Mouse (Mus musculus) heart, embryonic 11.5 days (tissue): ENCODE data around the gene Plekhg3. TPM values are rescaled to one million over a fixed set of nuclear protein-coding genes. Genes with fewer than 3 reads are reported as not detected.

Experiments
- ATAC-seq: fragments of 200-750 bp; cut with Nextera tagmentation; replicated peaks from 2 replicates; pipeline ENCODE4 v1.8.0; 2017; ENCODE audit warnings: moderate library complexity; ENCODE audit not compliant: insufficient number of reproducible peaks, low FRiP score, low TSS enrichment
- H3K27ac ChIP-seq: fragments of 300-500 bp; sonication (generic); 2 replicates; pipeline ENCODE4 v1.5.1; 2014; ENCODE audit warnings: mild to moderate bottlenecking, low read depth, low read length
- H3K27me3 ChIP-seq: fragments of 300-500 bp; sonication (generic); 2 replicates; pipeline ENCODE4 v1.6.1; 2014; ENCODE audit warnings: mild to moderate bottlenecking, low read length, mixed read lengths; ENCODE audit not compliant: control insufficient read depth, insufficient read depth
- H3K36me3 ChIP-seq: fragments of 300-500 bp; sonication (generic); 2 replicates; pipeline ENCODE4 v1.6.1; 2014; ENCODE audit warnings: mild to moderate bottlenecking, low read length, moderate library complexity, mixed read lengths; ENCODE audit not compliant: control insufficient read depth, insufficient read depth
- H3K4me1 ChIP-seq: fragments of 300-500 bp; sonication (generic); 2 replicates; pipeline ENCODE4 v1.6.1; 2014; ENCODE audit warnings: low read length; ENCODE audit not compliant: control insufficient read depth, insufficient read depth
- H3K4me2 ChIP-seq: fragments of 300-500 bp; sonication (generic); 2 replicates; pipeline ENCODE4 v1.6.1; 2014; ENCODE audit warnings: mild to moderate bottlenecking, moderate library complexity
- H3K4me3 ChIP-seq: fragments of 300-500 bp; sonication (generic); 2 replicates; pipeline ENCODE4 v1.5.1; 2014; ENCODE audit warnings: low read depth, low read length
- H3K9ac ChIP-seq: fragments of 300-500 bp; sonication (generic); 2 replicates; pipeline ENCODE4 v1.6.1; 2014; ENCODE audit warnings: mild to moderate bottlenecking, low read depth, low read length, moderate library complexity
- H3K9me3 ChIP-seq: fragments of 300-500 bp; sonication (generic); replicated peaks from 2 replicates; pipeline ENCODE4 v1.6.1; 2016; ENCODE audit warnings: low read length; ENCODE audit not compliant: control insufficient read depth
- WGBS: fragments of 180-500 bp; shearing (Covaris S2); extraction: QIAGEN DNeasy Blood & Tissue Kit; methylation state at CpG from one replicate; pipeline ENCODE4 v1.1.7; 2014; ENCODE audit not compliant: insufficient replicate concordance; 5-methylcytosine and 5-hydroxymethylcytosine counted together
- polyA plus RNA-seq: library from polyadenylated mRNA; unstranded; fragments of >200 nt; fragmentation: Nextera tagmentation; extraction: Ambion mirVana; gene quantifications from 2 replicates; pipeline ENCODE4 v1.2.1, GENCODE M21; 2014

The Plekhg3 gene
- polyA plus RNA-seq, 1 experiment from 2014 or later = 4.4 TPM

GRCm38 (mm10) chr12:76532926-76533376, 2.3 kb downstream of the Plekhg3 start:
- H3K9me3 ChIP-seq = no peaks in the 10 kb centered on the region
- under 1% methylated on average over 31 of the region's 31 CpGs for WGBS
- H3K4me1 ChIP-seq = peaks cover 39% of the 10 kb centered on the region
- no peaks in the 10 kb centered on the region for H3K36me3 ChIP-seq
- peak overlapping the region; percentile 60; the same call in 1 of the 2 replicates for H3K27ac ChIP-seq
- ATAC-seq = no peak
- peaks cover 29% of the 10 kb centered on the region for H3K27me3 ChIP-seq
- H3K4me2 ChIP-seq = peak overlapping the region; percentile 74
- peak overlapping the region; percentile 69 for H3K9ac ChIP-seq
- peak overlapping the region; percentile 70 for H3K4me3 ChIP-seq

- no peaks in the 10 kb centered on the region for H3K9me3 ChIP-seq
- peak; percentile 82 for ATAC-seq
- peak overlapping the region; percentile 60 for H3K27ac ChIP-seq
- peak overlapping the region; percentile 70 for H3K4me3 ChIP-seq
- H3K36me3 ChIP-seq = no peaks in the 10 kb centered on the region
- peaks cover 29% of the 10 kb centered on the region for H3K27me3 ChIP-seq
- under 1% methylated on average over 68 of the region's 74 CpGs for WGBS
- H3K4me2 ChIP-seq = peak overlapping the region; percentile 74
- peak overlapping the region; percentile 69 for H3K9ac ChIP-seq
- H3K4me1 ChIP-seq = peaks cover 41% of the 10 kb centered on the region
Measured at GRCm38 (mm10) chr12:76533377-76534222, 2.9 kb downstream of the Plekhg3 start.

DNA sequence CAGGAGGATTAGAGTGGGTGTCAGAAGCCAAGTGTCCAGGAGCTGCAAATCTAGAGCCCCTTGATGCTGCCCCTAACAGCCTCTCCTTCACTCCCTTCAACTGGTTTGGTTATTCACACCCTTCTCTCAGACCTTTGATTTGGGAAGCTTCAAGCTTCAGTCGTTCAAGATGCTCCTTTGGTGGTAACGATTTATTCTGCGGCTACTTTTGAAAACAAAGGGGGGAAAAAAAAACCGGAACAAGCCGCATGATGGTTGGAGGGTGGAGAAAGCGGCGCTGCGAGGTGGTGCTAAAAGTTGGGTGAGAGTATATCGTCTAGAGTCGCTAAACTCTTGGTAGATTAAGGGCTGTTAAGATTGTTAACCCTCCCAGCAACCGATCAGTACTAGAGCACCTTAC, 3.5 kb downstream of the Plekhg3 start:
- Histone ChIP-seq H3K9ac (peak overlapping the region; percentile 69), H3K4me2 (peak overlapping the region; percentile 74), H3K4me3 (peak overlapping the region; percentile 70), H3K27ac (peak overlapping the region; percentile 60), H3K9me3 (no peaks in the 10 kb centered on the region), H3K36me3 (no peaks in the 10 kb centered on the region), H3K4me1 (peaks cover 41% of the 10 kb centered on the region), H3K27me3 (peaks cover 29% of the 10 kb centered on the region)
- 2% methylated on average over 11 of the region's 11 CpGs for WGBS
- no peak for ATAC-seq

DNA sequence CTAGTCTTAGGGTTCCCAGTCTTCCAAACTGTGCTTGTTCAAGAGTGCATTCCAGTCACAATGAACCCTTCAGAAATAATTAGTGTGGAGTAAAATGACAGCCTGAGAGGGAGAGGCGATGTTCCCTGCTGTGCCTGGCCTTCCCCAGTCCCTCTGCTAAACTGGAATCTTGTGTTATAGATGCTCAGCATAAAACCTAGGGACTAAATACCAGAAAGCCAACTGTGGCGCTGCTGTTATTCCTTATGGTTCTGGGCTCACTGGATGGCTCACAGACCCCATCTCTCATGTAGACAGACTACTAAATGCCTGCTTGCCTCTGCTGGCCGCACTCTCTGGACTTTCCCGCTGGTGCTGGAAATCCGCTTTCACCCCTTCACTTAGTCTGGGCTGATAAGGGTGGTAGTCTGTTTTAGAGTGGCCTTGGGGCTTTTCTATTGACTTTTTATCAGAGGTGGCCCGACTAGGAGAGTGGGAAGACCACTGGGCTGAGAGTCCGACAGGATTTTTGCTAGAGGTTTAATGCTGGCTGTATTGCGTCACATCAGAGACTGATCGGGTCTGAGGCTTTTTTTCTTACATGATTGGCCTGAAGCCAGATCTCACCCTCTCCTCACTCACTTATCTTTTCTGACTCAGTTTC, 4.1 kb downstream of the Plekhg3 start:
- WGBS = 6% methylated on average over 9 of the region's 9 CpGs

GRCm38 (mm10) chr12:76535471-76535900, 4.8 kb downstream of the Plekhg3 start:
- 20% methylated on average over 9 of the region's 9 CpGs for WGBS
- peaks cover 26% of the 10 kb centered on the region for H3K27me3 ChIP-seq
- H3K27ac ChIP-seq = peak overlapping the region; percentile 46; the same call in 1 of the 2 replicates
- H3K4me2 ChIP-seq = peak overlapping the region; percentile 74
- peak overlapping the region; percentile 70 for H3K4me3 ChIP-seq
- no peak for ATAC-seq
- H3K4me1 ChIP-seq = peaks cover 41% of the 10 kb centered on the region
- H3K9ac ChIP-seq = peak overlapping the region; percentile 54
- H3K9me3 ChIP-seq = no peaks in the 10 kb centered on the region
- no peaks in the 10 kb centered on the region for H3K36me3 ChIP-seq

More for the DNA sequence above, 4.1 kb downstream of the Plekhg3 start:
- Histone ChIP-seq H3K27ac (peak overlapping the region; percentile 10; the same call in 1 of the 2 replicates), H3K9me3 (no peaks in the 10 kb centered on the region), H3K27me3 (peaks cover 29% of the 10 kb centered on the region), H3K9ac (peak overlapping the region; percentile 69), H3K4me3 (peak overlapping the region; percentile 70), H3K4me2 (peak overlapping the region; percentile 74), H3K36me3 (no peaks in the 10 kb centered on the region), H3K4me1 (peaks cover 41% of the 10 kb centered on the region)
- no peak for ATAC-seq

- Histone ChIP-seq H3K9me3 (no peaks in the 10 kb centered on the region), H3K36me3 (no peaks in the 10 kb centered on the region), H3K27ac (peak overlapping the region; percentile 47), H3K4me3 (no peak overlapping the region), H3K27me3 (peaks cover 14% of the 10 kb centered on the region), H3K9ac (no peak overlapping the region), H3K4me1 (peaks cover 44% of the 10 kb centered on the region), H3K4me2 (peak overlapping the region; percentile 74; the same call in 1 of the 2 replicates)
- ATAC-seq = no peak
- WGBS = 56% methylated on average over 8 of the region's 8 CpGs
Measured at GRCm38 (mm10) chr12:76536591-76537153, 6.0 kb downstream of the Plekhg3 start.

DNA sequence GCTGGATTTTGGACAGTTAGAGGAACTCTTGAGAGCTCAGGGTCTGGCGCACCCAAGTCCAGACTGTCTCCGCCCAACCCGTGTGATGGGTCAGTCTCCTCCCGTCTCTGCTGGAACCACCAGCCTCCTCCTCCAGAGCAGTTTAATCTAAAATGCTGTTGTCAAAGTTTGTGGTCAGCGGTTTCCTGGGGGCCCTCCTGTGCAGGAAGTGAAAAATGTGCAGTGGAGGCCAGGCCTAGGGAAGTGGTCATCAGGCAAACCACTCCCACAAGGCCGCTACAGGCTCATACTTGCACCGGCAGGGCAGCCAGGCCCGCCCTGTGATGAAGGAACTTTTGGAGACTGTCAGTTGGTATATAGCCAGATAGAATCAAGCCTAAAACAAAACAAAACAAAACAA, 6.7 kb downstream of the Plekhg3 start:
- Histone ChIP-seq H3K27me3 (peaks cover 6% of the 10 kb centered on the region; the same call in 1 of the 2 replicates), H3K9me3 (no peaks in the 10 kb centered on the region), H3K36me3 (no peaks in the 10 kb centered on the region), H3K4me2 (no peak overlapping the region), H3K4me1 (peaks cover 42% of the 10 kb centered on the region), H3K27ac (no peak overlapping the region), H3K4me3 (no peak overlapping the region), H3K9ac (no peak overlapping the region)
- no peak for ATAC-seq
- WGBS = 78% methylated on average over 8 of the region's 8 CpGs

GRCm38 (mm10) chr12:76540169-76540568, 9.5 kb downstream of the Plekhg3 start:
- ATAC-seq = no peak
- Histone ChIP-seq H3K9ac (no peak overlapping the region), H3K4me3 (no peak overlapping the region), H3K36me3 (no peaks in the 10 kb centered on the region), H3K4me2 (no peak overlapping the region), H3K4me1 (peaks cover 31% of the 10 kb centered on the region), H3K27ac (no peak overlapping the region), H3K27me3 (0 out of 2 replicates have a peak, but pooled peaks cover 2% of the 10 kb centered on the region), H3K9me3 (no peaks in the 10 kb centered on the region)
- 86% methylated on average over 3 of the region's 3 CpGs for WGBS
